Mouse (Mus musculus) hindbrain, embryonic 10.5 days (tissue): ENCODE data around the gene 4430402I18Rik. TPM values are rescaled to one million over a fixed set of nuclear protein-coding genes. Genes with fewer than 3 reads are reported as not detected.
"Not testable (repeated sequence)": the region's sequence is repeated elsewhere in the genome, so short reads cannot be mapped to it uniquely, and the experiment has no call there.

Experiments
- DNase-seq: peaks from one replicate; pipeline ENCODE4 v3.0.0-alpha.2; 2017; ENCODE audit warnings: low spot score
- H3K27ac ChIP-seq: fragments of 300-500 bp; sonication (generic); 2 replicates; pipeline ENCODE4 v1.5.1; 2016; ENCODE audit warnings: mild to moderate bottlenecking, moderate library complexity
- H3K27me3 ChIP-seq: fragments of 300-500 bp; sonication (generic); 2 replicates; pipeline ENCODE4 v1.6.1; 2016; ENCODE audit warnings: mild to moderate bottlenecking; ENCODE audit not compliant: poor library complexity, insufficient read depth, severe bottlenecking
- H3K36me3 ChIP-seq: fragments of 300-500 bp; sonication (generic); 2 replicates; pipeline ENCODE4 v1.6.1; 2016; ENCODE audit warnings: mild to moderate bottlenecking, moderate library complexity
- H3K4me1 ChIP-seq: fragments of 300-500 bp; sonication (generic); replicated peaks from 2 replicates; pipeline ENCODE4 v1.6.1; 2016; ENCODE audit warnings: mild to moderate bottlenecking
- H3K4me3 ChIP-seq: fragments of 300-500 bp; sonication (generic); 2 replicates; pipeline ENCODE4 v1.5.1; 2016; ENCODE audit warnings: mild to moderate bottlenecking, moderate library complexity
- H3K9me3 ChIP-seq: fragments of 300-500 bp; sonication (generic); 2 replicates; pipeline ENCODE4 v1.6.1; 2016; ENCODE audit warnings: mild to moderate bottlenecking, moderate library complexity
- WGBS: fragments of 180-500 bp; shearing (Covaris S2); methylation state at CpG from one replicate; pipeline ENCODE4 v1.1.7; 2016; 5-methylcytosine and 5-hydroxymethylcytosine counted together
- polyA plus RNA-seq: library from polyadenylated mRNA; unstranded; fragments of >200 nt; fragmentation: Nextera tagmentation; extraction: Ambion mirVana; gene quantifications from 2 replicates; pipeline ENCODE4 v1.2.1, GENCODE M21; 2016

4430402I18Rik gene
- 0.15 and 0.78 TPM in 2 replicates for polyA plus RNA-seq

DNA sequence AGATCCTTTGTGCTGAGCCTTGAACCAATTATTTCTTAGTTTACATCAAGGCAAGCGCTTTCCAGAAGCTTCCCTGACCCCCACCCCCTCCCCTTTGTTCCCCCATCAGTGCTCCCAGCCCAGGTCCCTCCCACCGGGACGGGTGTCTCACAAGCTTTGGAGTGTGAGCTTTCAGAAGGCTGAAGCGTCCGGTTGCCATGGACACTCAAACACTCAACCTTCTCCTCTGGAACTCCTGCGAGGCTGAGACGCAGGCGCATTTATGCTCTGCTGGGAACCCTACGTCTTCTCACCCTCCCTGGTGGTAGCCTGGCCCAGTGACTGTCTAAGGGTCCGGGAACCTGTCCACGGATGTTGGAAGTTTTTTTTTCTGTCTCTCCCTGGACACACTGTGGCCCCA is at the start of gene 4430402I18Rik:
4430402I18Rik (minus strand) TSS at position 149 of the 400 bp plus-strand sequence.
- Histone ChIP-seq H3K27ac (0 out of 2 replicates have a peak within 1 kb of the TSS, but pooled peaks have one; percentile 16), H3K4me3 (peak within 1 kb of the TSS; percentile 18; the same call in 1 of the 2 replicates), H3K27me3 (peaks cover 32% of the 10 kb centered on the region), H3K9me3 (no peaks in the 10 kb centered on the region), H3K36me3 (no peaks in the 10 kb centered on the region), H3K4me1 (peaks cover 26% of the 10 kb centered on the region)
- WGBS, result 6% methylated on average over 11 of the region's 11 CpGs
- peak; percentile 49 for DNase-seq

DNA sequence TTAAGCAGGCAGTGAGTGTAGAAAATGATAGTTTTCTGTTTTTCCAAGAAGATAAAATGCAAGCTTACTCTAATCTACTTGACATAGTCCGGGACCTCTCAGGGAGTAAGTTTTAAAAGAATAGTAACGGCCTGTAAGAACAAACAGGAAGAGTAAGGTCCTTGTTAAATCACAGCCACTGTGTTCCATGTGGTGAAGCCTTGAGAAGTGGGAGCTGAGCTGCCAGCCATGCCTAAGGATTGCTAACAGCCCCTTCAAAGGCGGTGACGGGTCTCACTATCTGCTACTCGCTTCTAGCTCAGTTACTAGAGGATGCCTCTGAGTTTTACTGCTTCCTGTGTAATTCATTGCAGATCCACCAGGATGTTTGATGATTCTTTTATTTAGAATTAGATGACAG is 49.2 kb upstream of the 4430402I18Rik start:
- H3K36me3 ChIP-seq, result peaks cover 98% of the 10 kb centered on the region
- H3K4me1 ChIP-seq, result no peaks in the 10 kb centered on the region
- WGBS, result 89% methylated on average over 5 of the region's 5 CpGs
- H3K27me3 ChIP-seq, result no peaks in the 10 kb centered on the region
- H3K27ac ChIP-seq, result no peak overlapping the region
- H3K4me3 ChIP-seq, result no peak overlapping the region
- DNase-seq, result no peak
- no peaks in the 10 kb centered on the region for H3K9me3 ChIP-seq

- Histone ChIP-seq H3K27me3 (no peaks in the 10 kb centered on the region), H3K4me1 (no peaks in the 10 kb centered on the region), H3K27ac (no peak overlapping the region), H3K36me3 (peaks cover 98% of the 10 kb centered on the region), H3K4me3 (no peak overlapping the region), H3K9me3 (no peaks in the 10 kb centered on the region)
- 93% methylated on average over 5 of the region's 5 CpGs for WGBS
- no peak for DNase-seq
Observed at GRCm38 (mm10) chr19:29016204-29016765, 48.7 kb upstream of the 4430402I18Rik start.

GRCm38 (mm10) chr19:29015410-29016203 is 48.0 kb upstream of the 4430402I18Rik start:
- no peaks in the 10 kb centered on the region for H3K27me3 ChIP-seq
- H3K9me3 ChIP-seq, result no peaks in the 10 kb centered on the region
- peaks cover 98% of the 10 kb centered on the region for H3K36me3 ChIP-seq
- H3K4me1 ChIP-seq, result no peaks in the 10 kb centered on the region
- H3K4me3 ChIP-seq, result no peak overlapping the region
- DNase-seq, result no peak
- no peak overlapping the region for H3K27ac ChIP-seq
- 88% methylated on average over 8 of the region's 8 CpGs for WGBS

DNA sequence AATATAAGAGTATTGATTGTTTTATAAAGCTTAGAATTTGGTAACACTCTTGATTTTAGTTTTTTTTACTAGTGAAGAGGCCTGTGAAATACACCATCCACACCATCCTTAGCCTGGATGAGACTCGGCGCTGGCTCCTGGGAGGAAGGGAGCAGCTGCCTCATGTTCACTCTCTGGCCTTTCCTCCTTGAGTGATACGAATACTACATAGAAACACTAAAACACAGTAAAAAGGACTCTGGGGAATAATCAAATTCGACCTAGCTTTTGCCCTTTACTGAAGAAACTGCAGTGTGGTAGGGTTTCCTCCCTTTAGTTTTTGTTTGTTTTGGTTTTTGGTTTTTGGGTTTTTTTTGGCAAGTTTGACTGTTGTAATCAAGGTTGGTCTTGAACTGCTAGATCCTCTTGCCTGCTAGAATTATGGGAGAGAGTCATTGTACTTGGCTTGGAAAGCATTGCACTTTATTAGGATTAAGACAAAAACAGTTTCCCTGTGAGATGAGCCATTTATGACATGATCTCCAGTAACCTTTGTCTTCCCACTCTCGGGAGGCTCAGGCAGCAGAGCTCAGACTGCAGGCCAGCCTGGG is 47.0 kb upstream of the 4430402I18Rik start:
- no peaks in the 10 kb centered on the region for H3K4me1 ChIP-seq
- H3K36me3 ChIP-seq, result peaks cover 93% of the 10 kb centered on the region
- H3K9me3 ChIP-seq, result no peaks in the 10 kb centered on the region
- H3K27me3 ChIP-seq, result no peaks in the 10 kb centered on the region
- WGBS, result 83% methylated on average over 5 of the region's 5 CpGs
- H3K4me3 ChIP-seq, result no peak overlapping the region
- DNase-seq, result no peak
- H3K27ac ChIP-seq, result no peak overlapping the region

DNA sequence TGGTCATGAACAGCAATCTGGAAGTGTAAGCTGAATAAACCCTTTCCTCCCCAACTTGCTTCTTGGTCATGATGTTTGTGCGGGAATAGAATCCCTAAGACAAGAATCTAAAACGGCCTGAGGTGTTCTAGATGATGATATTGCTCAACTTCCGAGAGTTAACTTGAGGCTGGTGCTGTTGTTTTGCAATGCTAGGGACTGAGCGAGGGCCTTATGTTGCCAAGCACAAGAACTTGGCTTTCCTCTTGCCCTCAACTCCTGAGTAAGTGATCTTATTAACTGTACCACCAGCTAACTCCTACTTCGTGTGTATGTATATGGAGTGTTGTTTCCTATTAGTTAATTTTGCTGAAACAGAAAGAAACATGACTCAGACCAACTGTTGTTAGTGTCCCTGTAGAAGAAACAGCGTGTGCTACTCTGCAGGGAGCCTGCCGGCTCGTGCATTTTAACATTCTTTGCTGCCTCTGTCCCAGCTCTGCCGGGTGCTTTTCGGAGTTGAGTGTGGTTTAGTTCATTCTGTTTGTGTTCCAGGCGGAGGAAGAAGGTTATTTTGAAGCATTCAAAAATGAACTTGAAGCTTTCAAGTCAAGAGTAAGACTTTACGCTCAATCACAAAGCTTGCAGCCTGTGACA is 43.9 kb upstream of the 4430402I18Rik start:
- Histone ChIP-seq H3K27me3 (no peaks in the 10 kb centered on the region), H3K4me1 (no peaks in the 10 kb centered on the region), H3K4me3 (no peak overlapping the region), H3K27ac (no peak overlapping the region), H3K9me3 (no peaks in the 10 kb centered on the region), H3K36me3 (peaks cover 93% of the 10 kb centered on the region)
- WGBS, result 87% methylated on average over 12 of the region's 12 CpGs
- no peak for DNase-seq

DNA sequence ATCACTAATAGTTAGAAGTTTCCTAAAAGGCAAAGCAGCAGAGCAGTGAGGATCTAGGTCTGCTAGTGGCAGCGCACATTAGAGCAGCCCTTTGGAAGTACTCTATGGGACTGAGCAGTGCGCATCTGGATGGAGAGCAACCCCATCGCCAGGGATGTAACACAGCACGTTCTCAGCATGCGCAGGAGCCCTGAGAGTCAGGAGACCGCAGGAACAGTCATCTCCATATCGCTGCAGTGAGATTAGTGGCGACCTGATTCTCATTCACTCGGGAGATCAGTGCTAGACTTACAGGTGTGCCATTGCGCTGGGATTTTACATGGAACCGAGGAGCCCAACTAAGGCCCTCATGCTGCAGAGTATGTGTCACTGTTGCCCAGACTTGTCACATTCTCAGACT is 41.4 kb upstream of the 4430402I18Rik start:
- WGBS, result 94% methylated on average over 11 of the region's 11 CpGs
- Histone ChIP-seq H3K36me3 (peaks cover 79% of the 10 kb centered on the region), H3K4me3 (no peak overlapping the region), H3K4me1 (no peaks in the 10 kb centered on the region), H3K9me3 (no peaks in the 10 kb centered on the region), H3K27ac (no peak overlapping the region), H3K27me3 (no peaks in the 10 kb centered on the region)
- DNase-seq, result no peak

GRCm38 (mm10) chr19:29008069-29008706 is 40.6 kb upstream of the 4430402I18Rik start:
- H3K9me3 ChIP-seq, result no peaks in the 10 kb centered on the region
- no peak overlapping the region for H3K4me3 ChIP-seq
- WGBS, result 90% methylated on average over 3 of the region's 3 CpGs
- H3K27me3 ChIP-seq, result no peaks in the 10 kb centered on the region
- H3K27ac ChIP-seq, result no peak overlapping the region
- no peak for DNase-seq
- no peaks in the 10 kb centered on the region for H3K4me1 ChIP-seq
- H3K36me3 ChIP-seq, result peaks cover 72% of the 10 kb centered on the region

- H3K4me1 ChIP-seq, H3K27me3 ChIP-seq, H3K9me3 ChIP-seq, DNase-seq, H3K27ac ChIP-seq, H3K4me3 ChIP-seq: not testable (repeated sequence)
- H3K36me3 ChIP-seq, result peaks cover 80% of the 10 kb centered on the region
- 97% methylated on average over 16 of the region's 16 CpGs for WGBS
Observed at GRCm38 (mm10) chr19:29000321-29000720, 32.7 kb upstream of the 4430402I18Rik start.

DNA sequence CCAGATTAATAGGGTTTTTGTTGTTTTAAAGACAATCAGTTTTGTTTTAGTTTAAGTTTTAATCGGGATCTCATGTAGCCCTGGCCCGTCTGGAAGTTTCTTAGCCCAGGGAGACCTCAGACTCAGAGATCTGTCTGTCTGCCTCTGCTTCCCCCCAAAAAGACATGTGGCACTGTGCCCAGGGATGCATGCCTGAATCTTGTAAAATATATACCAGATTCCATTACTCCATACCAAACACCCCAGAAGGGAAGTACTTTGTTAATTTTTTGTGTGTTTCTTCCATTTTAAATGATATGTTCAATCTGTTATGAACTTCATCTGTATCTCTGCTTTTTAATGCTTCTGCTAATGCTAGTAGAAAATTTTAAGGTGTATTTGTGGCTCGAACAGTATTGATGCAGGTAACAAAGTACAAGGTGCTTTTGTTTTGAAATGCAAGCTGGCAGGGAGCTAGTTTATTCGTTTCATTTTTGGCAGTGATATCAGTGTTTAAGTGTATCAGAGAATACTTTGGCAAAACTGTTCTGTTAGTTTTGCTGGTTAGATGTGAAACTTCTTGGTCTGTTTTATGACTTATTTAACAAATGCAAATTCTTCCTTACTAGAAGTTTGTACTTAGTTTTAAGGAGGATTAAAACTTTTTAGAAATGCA is 30.5 kb upstream of the 4430402I18Rik start:
- no peaks in the 10 kb centered on the region for H3K9me3 ChIP-seq
- no peaks in the 10 kb centered on the region for H3K4me1 ChIP-seq
- WGBS, result 95% methylated on average over 4 of the region's 4 CpGs
- peaks cover 95% of the 10 kb centered on the region for H3K36me3 ChIP-seq
- H3K27me3 ChIP-seq, result no peaks in the 10 kb centered on the region
- no peak overlapping the region for H3K4me3 ChIP-seq
- DNase-seq, result no peak
- no peak overlapping the region for H3K27ac ChIP-seq

DNA sequence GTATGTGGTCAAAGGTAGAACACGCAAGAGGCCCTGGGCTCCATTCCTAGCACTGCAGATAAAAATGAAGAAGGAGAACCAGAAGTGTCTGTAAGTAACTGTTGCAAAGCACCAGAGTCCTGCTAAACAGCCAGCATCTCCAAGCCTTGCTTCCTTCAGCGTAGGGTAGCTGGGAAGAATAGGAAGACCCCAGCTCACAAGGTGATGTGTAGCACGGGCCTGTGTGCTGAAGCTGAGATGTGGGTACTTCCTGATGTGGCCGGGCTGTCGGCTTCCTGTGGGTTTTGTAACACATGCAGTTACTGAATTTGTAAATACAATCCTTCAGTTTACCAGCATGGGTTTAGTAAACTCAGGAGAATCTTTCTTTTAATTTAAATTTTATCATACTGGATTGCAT is 27.8 kb upstream of the 4430402I18Rik start:
- Histone ChIP-seq H3K36me3 (peaks cover 78% of the 10 kb centered on the region), H3K4me3 (no peak overlapping the region), H3K27ac (no peak overlapping the region), H3K27me3 (no peaks in the 10 kb centered on the region), H3K9me3 (no peaks in the 10 kb centered on the region), H3K4me1 (peaks cover 10% of the 10 kb centered on the region)
- WGBS, result 93% methylated on average over 5 of the region's 5 CpGs
- DNase-seq, result no peak

DNA sequence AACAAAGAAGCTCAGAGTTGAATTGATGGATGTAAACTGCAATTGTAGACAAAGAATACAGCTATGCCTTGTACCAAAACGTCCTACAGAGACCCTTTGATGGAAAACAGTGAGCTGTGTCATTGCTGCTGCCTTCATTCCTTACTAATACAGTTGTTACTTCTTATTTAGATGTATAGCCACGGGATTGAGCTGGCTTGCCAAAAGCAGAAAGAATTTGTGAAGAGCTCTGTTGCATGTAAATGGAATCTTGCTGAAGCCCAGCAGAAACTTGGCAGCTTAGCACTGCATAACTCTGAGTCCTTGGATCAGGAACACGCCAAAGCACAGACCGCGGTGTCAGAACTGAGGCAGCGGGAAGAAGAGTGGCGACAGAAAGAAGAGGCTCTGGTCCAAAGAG is 27.3 kb upstream of the 4430402I18Rik start:
- Histone ChIP-seq H3K27me3 (no peaks in the 10 kb centered on the region), H3K9me3 (no peaks in the 10 kb centered on the region), H3K27ac (no peak overlapping the region), H3K36me3 (peaks cover 73% of the 10 kb centered on the region), H3K4me1 (peaks cover 10% of the 10 kb centered on the region), H3K4me3 (no peak overlapping the region)
- DNase-seq, result no peak
- WGBS, result 82% methylated on average over 7 of the region's 7 CpGs
